Mouse (Mus musculus) forebrain, embryonic 16.5 days (tissue): ENCODE data around the gene Fgd6. TPM values are rescaled to one million over a fixed set of nuclear protein-coding genes. Genes with fewer than 3 reads are reported as not detected.

Experiments used
- ATAC-seq: fragments of 200-750 bp; cut with Nextera tagmentation; 2 replicates; pipeline ENCODE4 v1.8.0; 2017; ENCODE audit warnings: mild to moderate bottlenecking, moderate library complexity
- H3K27ac ChIP-seq: fragments of 300-500 bp; sonication (generic); 2 replicates; pipeline ENCODE4 v1.5.1; 2014; ENCODE audit warnings: low read length, control low read depth
- H3K27me3 ChIP-seq: fragments of 300-500 bp; sonication (generic); replicated peaks from 2 replicates; pipeline ENCODE4 v1.6.1; 2014; ENCODE audit warnings: low read length; ENCODE audit not compliant: control insufficient read depth, insufficient read depth
- H3K36me3 ChIP-seq: fragments of 300-500 bp; sonication (generic); 2 replicates; pipeline ENCODE4 v1.6.1; 2014; ENCODE audit not compliant: control insufficient read depth, insufficient read depth
- H3K4me1 ChIP-seq: fragments of 300-500 bp; sonication (generic); replicated peaks from 2 replicates; pipeline ENCODE4 v1.6.1; 2014; ENCODE audit warnings: low read length; ENCODE audit not compliant: control insufficient read depth, insufficient read depth
- H3K4me2 ChIP-seq: fragments of 300-500 bp; sonication (generic); 2 replicates; pipeline ENCODE4 v1.6.1; 2014; ENCODE audit warnings: mild to moderate bottlenecking, low read length, control low read depth
- H3K4me3 ChIP-seq: fragments of 300-500 bp; sonication (generic); replicated peaks from 2 replicates; pipeline ENCODE4 v1.5.1; 2014; ENCODE audit warnings: mild to moderate bottlenecking, low read length, control low read depth
- H3K9ac ChIP-seq: fragments of 300-500 bp; sonication (generic); replicated peaks from 2 replicates; pipeline ENCODE4 v1.6.1; 2014; ENCODE audit warnings: low read depth, low read length, control low read depth
- H3K9me3 ChIP-seq: fragments of 300-500 bp; sonication (generic); 2 replicates; pipeline ENCODE4 v1.6.1; 2016; ENCODE audit warnings: low read length; ENCODE audit not compliant: control insufficient read depth
- WGBS: fragments of 180-500 bp; shearing (Covaris S2); extraction: QIAGEN DNeasy Blood & Tissue Kit; methylation state at CpG from one replicate; pipeline ENCODE4 v1.1.7; 2014; 5-methylcytosine and 5-hydroxymethylcytosine counted together
- polyA plus RNA-seq: library from polyadenylated mRNA; unstranded; fragments of >200 nt; fragmentation: Nextera tagmentation; extraction: Ambion mirVana; gene quantifications from 2 replicates; pipeline ENCODE4 v1.2.1, GENCODE M21; 2015

Fgd6 gene
- polyA plus RNA-seq, 1 experiment from 2014 or later, result 1.6 TPM

DNA sequence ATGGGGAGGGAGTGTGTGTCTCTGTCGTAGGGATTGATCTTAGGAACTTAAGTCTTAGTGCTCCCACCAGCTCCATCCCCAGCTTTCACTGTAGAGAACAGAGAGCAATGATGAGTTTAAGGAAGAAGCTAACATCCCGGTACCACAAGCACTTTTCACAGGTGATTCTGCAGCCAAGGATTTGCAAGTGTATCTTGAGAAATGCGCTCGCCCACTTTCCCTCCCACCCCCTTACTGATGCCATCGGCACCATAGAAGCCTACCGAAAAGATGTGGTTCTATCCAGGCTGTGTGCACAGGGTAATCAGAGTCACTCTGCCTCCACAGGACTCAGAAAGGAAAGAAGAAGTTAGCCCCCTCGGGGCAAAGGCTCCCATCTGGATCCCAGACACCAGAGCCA lies 97.9 kb downstream of the Fgd6 start:
- no peaks in the 10 kb centered on the region; the same call in 1 of the 2 replicates for H3K27me3 ChIP-seq
- H3K9ac ChIP-seq, result no peak overlapping the region
- H3K27ac ChIP-seq, result no peak overlapping the region
- no peaks in the 10 kb centered on the region for H3K9me3 ChIP-seq
- H3K4me2 ChIP-seq, result no peak overlapping the region
- H3K4me1 ChIP-seq, result peaks cover 13% of the 10 kb centered on the region
- no peak for ATAC-seq
- 90% methylated on average over 7 of the region's 7 CpGs for WGBS
- no peaks in the 10 kb centered on the region for H3K36me3 ChIP-seq
- no peak overlapping the region for H3K4me3 ChIP-seq

- H3K27me3 ChIP-seq, result no peaks in the 10 kb centered on the region; the same call in 1 of the 2 replicates
- WGBS, result 85% methylated on average over 12 of the region's 12 CpGs
Observed at GRCm38 (mm10) chr10:94134535-94135390, 99.0 kb downstream of the Fgd6 start.

GRCm38 (mm10) chr10:94138890-94139482 lies 103.2 kb downstream of the Fgd6 start:
- no peaks in the 10 kb centered on the region for H3K4me1 ChIP-seq
- H3K4me2 ChIP-seq, result no peak overlapping the region
- no peak overlapping the region for H3K4me3 ChIP-seq
- H3K9me3 ChIP-seq, result no peaks in the 10 kb centered on the region
- H3K27me3 ChIP-seq, result no peaks in the 10 kb centered on the region
- 94% methylated on average over 10 of the region's 10 CpGs for whole genome bisulfite sequencing
- H3K36me3 ChIP-seq, result no peaks in the 10 kb centered on the region
- ATAC-seq, result no peak
- no peak overlapping the region for H3K27ac ChIP-seq
- no peak overlapping the region for H3K9ac ChIP-seq

More at GRCm38 (mm10) chr10:94134535-94135390, 99.0 kb downstream of the Fgd6 start:
- H3K4me2 ChIP-seq, result no peak overlapping the region
- no peaks in the 10 kb centered on the region for H3K36me3 ChIP-seq
- H3K4me1 ChIP-seq, result peaks cover 3% of the 10 kb centered on the region
- no peak overlapping the region for H3K4me3 ChIP-seq
- no peak for ATAC-seq
- no peak overlapping the region for H3K27ac ChIP-seq
- no peaks in the 10 kb centered on the region for H3K9me3 ChIP-seq
- H3K9ac ChIP-seq, result no peak overlapping the region

DNA sequence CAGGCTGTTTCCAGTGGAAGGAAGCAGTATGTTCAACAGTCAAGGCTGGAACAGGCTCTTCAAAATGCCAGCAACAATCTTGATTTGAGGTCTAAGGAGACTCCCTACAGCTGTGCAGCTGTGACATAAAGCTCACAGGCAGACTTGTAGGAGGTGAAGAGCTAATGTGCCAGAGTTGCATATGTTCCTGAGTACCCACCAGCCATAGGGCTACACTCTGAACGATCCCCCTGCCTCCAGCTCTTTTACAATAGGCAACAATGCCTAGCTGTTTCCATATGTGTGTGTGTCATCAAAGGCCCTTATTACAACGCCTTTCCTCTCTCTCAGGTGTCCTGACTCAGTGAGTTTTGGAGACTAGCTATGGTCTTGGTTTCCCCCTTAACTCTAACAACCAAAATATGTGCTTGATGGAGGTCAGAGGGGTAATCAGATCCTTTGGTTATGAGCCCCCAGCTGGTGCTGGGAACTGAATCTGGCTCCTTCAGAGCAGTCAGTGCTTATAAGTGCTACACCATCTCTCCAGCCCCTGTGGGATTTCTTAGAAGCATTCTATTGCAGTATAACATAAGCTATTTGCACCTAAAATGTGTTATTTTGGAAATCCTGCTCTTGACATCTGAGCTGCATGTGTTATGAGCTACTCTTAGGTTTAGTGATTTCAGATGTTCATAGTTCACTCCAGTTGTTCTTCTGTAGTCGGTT lies 104.6 kb downstream of the Fgd6 start:
- no peaks in the 10 kb centered on the region for H3K9me3 ChIP-seq
- no peak overlapping the region for H3K27ac ChIP-seq
- H3K27me3 ChIP-seq, result no peaks in the 10 kb centered on the region
- H3K4me2 ChIP-seq, result no peak overlapping the region
- 87% methylated on average over 3 of the region's 3 CpGs for WGBS
- H3K36me3 ChIP-seq, result no peaks in the 10 kb centered on the region
- no peak for ATAC-seq
- 0 out of 2 replicates have a peak, but pooled peaks cover 2% of the 10 kb centered on the region for H3K4me1 ChIP-seq
- no peak overlapping the region for H3K9ac ChIP-seq
- H3K4me3 ChIP-seq, result no peak overlapping the region

DNA sequence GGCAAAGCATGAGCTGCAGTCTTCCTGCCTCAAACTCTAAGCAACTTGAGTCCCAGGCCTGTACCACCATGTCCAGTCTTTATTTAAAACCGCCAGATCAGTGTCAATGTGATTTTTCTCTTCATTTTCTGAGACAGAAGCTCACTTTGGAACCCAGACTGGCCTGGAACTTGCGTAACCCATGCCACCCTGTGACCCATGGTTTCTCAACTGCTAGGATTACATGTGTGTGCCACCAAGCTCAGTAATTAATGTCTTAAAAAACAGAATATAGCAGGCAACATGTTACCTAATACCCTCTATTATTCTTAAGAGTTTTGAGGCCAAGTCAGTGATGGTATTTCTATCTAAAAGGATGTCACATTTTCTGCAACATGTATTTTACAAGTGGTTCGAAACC lies 106.6 kb downstream of the Fgd6 start:
- Histone ChIP-seq H3K4me1 (peaks cover 3% of the 10 kb centered on the region; the same call in 1 of the 2 replicates), H3K4me2 (no peak overlapping the region), H3K27ac (no peak overlapping the region), H3K9me3 (no peaks in the 10 kb centered on the region), H3K27me3 (no peaks in the 10 kb centered on the region), H3K9ac (no peak overlapping the region), H3K36me3 (no peaks in the 10 kb centered on the region), H3K4me3 (no peak overlapping the region)
- ATAC-seq, result no peak
- WGBS, result 93% methylated on average over 3 of the region's 3 CpGs

GRCm38 (mm10) chr10:94144581-94144980 lies 108.8 kb downstream of the Fgd6 start:
- no peak overlapping the region for H3K27ac ChIP-seq
- 53% methylated on average over 5 of the region's 5 CpGs for WGBS
- H3K4me1 ChIP-seq, result peaks cover 17% of the 10 kb centered on the region
- H3K9me3 ChIP-seq, result no peaks in the 10 kb centered on the region
- ATAC-seq, result no peak
- no peak overlapping the region for H3K4me2 ChIP-seq
- no peak overlapping the region for H3K9ac ChIP-seq
- no peaks in the 10 kb centered on the region for H3K27me3 ChIP-seq
- no peaks in the 10 kb centered on the region for H3K36me3 ChIP-seq
- H3K4me3 ChIP-seq, result no peak overlapping the region

DNA sequence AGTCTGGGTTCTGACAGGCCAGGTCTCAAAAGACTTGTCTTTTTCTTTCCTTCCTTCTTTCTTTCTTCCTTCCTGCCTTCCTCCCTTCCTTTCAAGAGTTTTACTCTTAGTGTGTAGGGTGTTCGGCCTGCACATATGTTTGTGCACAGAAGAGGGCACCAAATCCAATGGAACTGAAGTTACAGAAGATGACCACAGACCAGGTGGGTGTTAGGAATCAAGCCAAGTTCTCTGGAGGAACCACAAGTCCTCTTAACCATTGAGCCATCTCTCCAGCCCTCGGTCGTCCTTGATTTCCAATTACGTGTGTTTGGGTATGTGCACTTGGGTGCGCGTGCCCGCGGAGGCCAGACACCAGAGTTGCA lies 111.6 kb downstream of the Fgd6 start:
- Histone ChIP-seq H3K9ac (peak overlapping the region; percentile 94), H3K4me3 (peak overlapping the region; percentile 99), H3K27me3 (no peaks in the 10 kb centered on the region), H3K27ac (peak overlapping the region; percentile 7; the same call in 1 of the 2 replicates), H3K4me2 (peak overlapping the region; percentile 70), H3K36me3 (no peaks in the 10 kb centered on the region), H3K4me1 (peaks cover 17% of the 10 kb centered on the region), H3K9me3 (no peaks in the 10 kb centered on the region)
- 14% methylated on average over 8 of the region's 8 CpGs for WGBS
- ATAC-seq, result no peak

DNA sequence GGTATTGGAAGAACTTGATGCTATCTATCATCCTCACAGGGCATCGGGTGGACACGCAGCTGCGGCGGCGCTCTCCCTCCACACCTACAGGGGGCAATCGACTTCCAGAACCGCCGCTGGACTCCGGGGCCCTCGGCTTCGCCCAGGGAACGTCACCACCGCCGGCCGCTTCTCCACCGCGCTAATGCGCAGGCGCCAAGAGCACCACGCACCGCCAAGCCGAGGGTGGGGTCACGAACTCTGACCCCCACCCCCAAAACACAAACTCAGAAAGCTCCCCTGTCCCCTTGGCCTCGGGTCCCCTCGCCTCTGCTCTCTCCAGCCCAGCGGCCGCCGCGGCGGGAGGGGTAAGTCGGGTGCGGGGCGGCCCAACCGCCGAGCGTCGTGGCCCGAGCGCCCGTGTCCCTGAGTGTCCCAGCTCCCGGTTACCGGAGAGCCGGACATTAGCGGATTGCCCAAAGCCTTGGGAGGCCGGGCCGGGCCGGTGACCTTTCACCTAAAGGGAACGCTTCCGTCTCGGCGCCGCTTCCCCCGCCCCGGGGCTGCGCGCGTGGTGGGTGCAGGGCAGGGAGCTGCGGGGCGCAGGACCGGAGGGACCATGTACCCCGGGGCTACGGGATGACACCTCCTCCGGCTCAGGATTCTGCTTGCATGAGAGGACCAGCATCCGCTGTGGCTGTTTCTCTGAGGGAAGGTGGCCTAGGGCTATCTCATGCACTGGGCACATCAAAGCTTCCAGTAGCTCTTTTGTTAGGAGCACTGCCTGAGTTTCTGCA lies 112.1 kb downstream of the Fgd6 start, which contains the start of gene Nr2c1:
Gene Nr2c1 (plus strand): TSS at position 268 of the 776 bp plus-strand sequence.
- H3K36me3 ChIP-seq, result no peaks in the 10 kb centered on the region
- peaks cover 17% of the 10 kb centered on the region for H3K4me1 ChIP-seq
- ATAC-seq, result peak; percentile 93
- peak within 1 kb of the TSS; percentile 85 for H3K27ac ChIP-seq
- peak within 1 kb of the TSS; percentile 94 for H3K9ac ChIP-seq
- no peaks in the 10 kb centered on the region for H3K27me3 ChIP-seq
- WGBS, result under 1% methylated on average over 64 of the region's 64 CpGs
- peak within 1 kb of the TSS; percentile 99 for H3K4me3 ChIP-seq
- H3K9me3 ChIP-seq, result no peaks in the 10 kb centered on the region
- peak within 1 kb of the TSS; percentile 70 for H3K4me2 ChIP-seq
